Mouse (Mus musculus) small intestine, adult 2 months (tissue): Measurements from ENCODE around the gene Dst. TPM values are rescaled to one million over a fixed set of nuclear protein-coding genes. Genes with fewer than 3 reads are reported as not detected.

Source experiments
- H3K27ac ChIP-seq: fragments of 200-500 bp; 2 replicates; pipeline ENCODE4 v1.5.1; 2012; ENCODE audit warnings: low read depth, low read length, control low read depth, inconsistent platforms; ENCODE audit not compliant: insufficient read depth
- H3K27me3 ChIP-seq: fragments of 200-500 bp; 2 replicates; pipeline ENCODE4 v1.6.1; 2012; ENCODE audit warnings: mild to moderate bottlenecking, moderate library complexity, low read length, inconsistent platforms; ENCODE audit not compliant: control insufficient read depth, insufficient read depth
- H3K36me3 ChIP-seq: fragments of 200-500 bp; 2 replicates; pipeline ENCODE4 v1.6.1; 2012; ENCODE audit warnings: mild to moderate bottlenecking, low read length, control low read depth, inconsistent platforms; ENCODE audit not compliant: control insufficient read depth, insufficient read depth
- H3K4me1 ChIP-seq: fragments of 200-500 bp; 2 replicates; pipeline ENCODE4 v1.6.1; 2012; ENCODE audit warnings: low read length, inconsistent platforms, mixed read lengths; ENCODE audit not compliant: control insufficient read depth, insufficient read depth, insufficient read length
- H3K4me3 ChIP-seq: fragments of 200-500 bp; 2 replicates; pipeline ENCODE4 v1.5.1; 2012; ENCODE audit warnings: low read depth, mild to moderate bottlenecking, control low read depth, inconsistent platforms, low read length, moderate library complexity
- CTCF ChIP-seq: fragments of 200-500 bp; IDR thresholded peaks from 2 replicates; pipeline ENCODE4 v1.5.1; 2012; ENCODE audit warnings: low read depth, mild to moderate bottlenecking, control low read depth, inconsistent platforms, low read length, moderate library complexity, mixed read lengths; ENCODE audit not compliant: insufficient replicate concordance, insufficient read length; ENCODE audit errors: extremely low read depth
- POLR2A ChIP-seq: fragments of 200-500 bp; IDR thresholded peaks from 2 replicates; pipeline ENCODE4 v1.6.1; 2012; ENCODE audit warnings: low read depth, mild to moderate bottlenecking, control low read depth, inconsistent platforms, low read length, moderate library complexity
- WGBS: fragments of 180-500 bp; shearing (Covaris S2); methylation state at CpG from one replicate; pipeline ENCODE4 v1.1.7; 2018; 5-methylcytosine and 5-hydroxymethylcytosine counted together
- polyA plus RNA-seq: library from polyadenylated mRNA; depleted of rRNA; stranded (reverse); fragments of >200 nt; gene quantifications from 2 replicates; pipeline ENCODE4 v1.2.3, GENCODE M21; 2012

Dst gene
- polyA plus RNA-seq, 1 experiment = 31.9 TPM

- Histone ChIP-seq H3K36me3 (no peaks in the 10 kb centered on the region), H3K27ac (peak overlapping the region; percentile 97), H3K27me3 (no peaks in the 10 kb centered on the region), H3K4me3 (no peak overlapping the region), H3K4me1 (peaks cover 22% of the 10 kb centered on the region; the same call in 1 of the 2 replicates)
- WGBS = 16% methylated on average over 6 of the region's 6 CpGs
- TF ChIP-seq CTCF (no peak), POLR2A (no peak)
Measured at GRCm38 (mm10) chr1:34120602-34121001, 212.6 kb downstream of the Dst start.

GRCm38 (mm10) chr1:34121157-34122015 is 213.4 kb downstream of the Dst start:
- Histone ChIP-seq H3K27me3 (no peaks in the 10 kb centered on the region), H3K4me1 (peaks cover 22% of the 10 kb centered on the region; the same call in 1 of the 2 replicates), H3K27ac (peak overlapping the region; percentile 97), H3K36me3 (no peaks in the 10 kb centered on the region), H3K4me3 (peak overlapping the region; percentile 78)
- 18% methylated on average over 29 of the region's 29 CpGs for WGBS
- TF ChIP-seq CTCF (no peak), POLR2A (peak; percentile 57)

DNA sequence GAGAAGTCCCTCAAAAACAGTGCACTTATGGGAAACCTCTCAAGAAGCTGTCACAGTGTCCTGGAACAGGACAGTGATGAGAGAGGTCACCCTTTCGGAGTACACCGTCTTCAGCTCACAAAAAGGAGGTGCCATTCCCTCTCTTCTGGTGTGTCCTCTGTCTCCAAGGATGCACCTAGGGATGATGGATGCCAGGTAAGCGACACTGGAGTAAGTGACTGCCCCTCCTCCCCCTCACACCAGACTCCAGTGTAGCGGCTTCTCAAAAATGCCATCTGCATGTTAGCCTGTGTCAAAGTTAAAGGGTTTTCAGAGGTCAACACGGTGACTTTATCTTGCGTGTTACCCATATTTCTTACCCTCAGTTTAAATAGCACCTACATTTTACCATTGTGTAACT is 214.2 kb downstream of the Dst start:
- no peaks in the 10 kb centered on the region for H3K27me3 ChIP-seq
- H3K27ac ChIP-seq = peak overlapping the region; percentile 97
- TF ChIP-seq CTCF (no peak), POLR2A (no peak)
- 59% methylated on average over 6 of the region's 6 CpGs for WGBS
- H3K4me3 ChIP-seq = peak overlapping the region; percentile 78
- no peaks in the 10 kb centered on the region for H3K36me3 ChIP-seq
- H3K4me1 ChIP-seq = peaks cover 22% of the 10 kb centered on the region; the same call in 1 of the 2 replicates

GRCm38 (mm10) chr1:34122905-34123304 is 214.9 kb downstream of the Dst start:
- Histone ChIP-seq H3K36me3 (no peaks in the 10 kb centered on the region), H3K27ac (no peak overlapping the region), H3K4me1 (peaks cover 26% of the 10 kb centered on the region; the same call in 1 of the 2 replicates), H3K4me3 (no peak overlapping the region), H3K27me3 (no peaks in the 10 kb centered on the region)
- no peak for TF ChIP-seq POLR2A
- TF ChIP-seq CTCF = no peak
- WGBS = 36% methylated on average over 1 of the region's 1 CpGs

GRCm38 (mm10) chr1:34123334-34123733 is 215.3 kb downstream of the Dst start:
- H3K27ac ChIP-seq = peak overlapping the region; percentile 76
- 60% methylated on average over 5 of the region's 5 CpGs for WGBS

GRCm38 (mm10) chr1:34124376-34124775 is 216.4 kb downstream of the Dst start:
- TF ChIP-seq CTCF = no peak
- no peak for TF ChIP-seq POLR2A
- 90% methylated on average over 7 of the region's 7 CpGs for WGBS
- no peak overlapping the region for H3K27ac ChIP-seq
- H3K27me3 ChIP-seq = no peaks in the 10 kb centered on the region
- H3K4me3 ChIP-seq = no peak overlapping the region
- H3K4me1 ChIP-seq = peaks cover 30% of the 10 kb centered on the region; the same call in 1 of the 2 replicates
- H3K36me3 ChIP-seq = no peaks in the 10 kb centered on the region

More at GRCm38 (mm10) chr1:34123334-34123733, 215.3 kb downstream of the Dst start:
- Histone ChIP-seq H3K4me3 (peak overlapping the region; percentile 39; the same call in 1 of the 2 replicates), H3K27me3 (no peaks in the 10 kb centered on the region), H3K4me1 (peaks cover 29% of the 10 kb centered on the region; the same call in 1 of the 2 replicates), H3K36me3 (no peaks in the 10 kb centered on the region)
- no peak for TF ChIP-seq CTCF
- no peak for TF ChIP-seq POLR2A

DNA sequence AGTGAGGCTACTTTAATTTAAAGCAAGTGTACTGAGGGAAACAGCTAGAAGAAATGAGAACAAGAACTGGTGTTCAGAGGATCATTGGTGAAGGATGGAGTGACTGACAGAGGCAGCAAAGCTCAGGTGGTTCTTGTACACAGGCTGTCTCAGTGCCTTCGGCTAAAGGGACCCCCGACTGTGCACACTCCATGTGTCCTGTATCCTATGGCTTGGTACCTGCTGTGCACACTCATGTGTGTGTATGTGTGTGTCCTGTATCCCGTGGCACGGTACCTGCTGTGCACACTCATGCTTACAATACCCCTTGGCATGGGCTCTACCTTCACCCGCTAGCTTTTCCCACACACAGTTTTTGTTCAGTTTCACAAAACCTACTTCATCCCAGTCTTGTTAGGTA is 217.1 kb downstream of the Dst start:
- Histone ChIP-seq H3K36me3 (no peaks in the 10 kb centered on the region), H3K4me3 (no peak overlapping the region), H3K4me1 (peaks cover 28% of the 10 kb centered on the region; the same call in 1 of the 2 replicates), H3K27me3 (no peaks in the 10 kb centered on the region), H3K27ac (no peak overlapping the region)
- 95% methylated on average over 5 of the region's 5 CpGs for WGBS
- TF ChIP-seq POLR2A (no peak), CTCF (no peak)
